Mouse (Mus musculus): ENCODE data around the gene Tenm4. TPM values are rescaled to one million over a fixed set of nuclear protein-coding genes. Genes with fewer than 3 reads are reported as not detected.

The Tenm4 gene
- total and polyA plus RNA-seq, 3 experiments: 0.03 to 0.26 (median 0.04) TPM

GRCm38 (mm10) chr7:96505538-96505937 lies 334.5 kb downstream of the Tenm4 start:
- dilution Hi-C loops (cut with MboI; ENCODE audit: extremely low pct_ligation_motif_present, extremely low pct_unique_long_range_greater_than_20kb, low sequenced_read_pairs) (no loop called here), in situ Hi-C loops (cut with MboI; ENCODE audit: low pct_ligation_motif_present, low pct_unique_long_range_greater_than_20kb, low sequenced_read_pairs) (no loop called here)
- DNase-seq (ENCODE audit: extremely low read depth): no peak
- H3K79me2 ChIP-seq (replicated peaks; ENCODE audit: control insufficient read depth, extremely low read depth, insufficient read depth, poor library complexity, severe bottlenecking): no peaks in the 10 kb centered on the region
- TF ChIP-seq TCF12 (IDR thresholded peaks at IDR 0.05; ENCODE audit: low read depth, low read length) (no peak), RCOR1 (conservative IDR thresholded peaks at IDR 0.05; ENCODE audit: low read depth, low read length) (no peak), KAT2A (IDR thresholded peaks at IDR 0.05; ENCODE audit: insufficient replicate concordance, low read length) (no peak), ZKSCAN1 (IDR thresholded peaks at IDR 0.05; ENCODE audit: borderline replicate concordance, low read depth, low read length) (no peak), MYC (IDR thresholded peaks at IDR 0.05; ENCODE audit: low read depth, low read length) (no peak), USF2 (conservative IDR thresholded peaks at IDR 0.05; ENCODE audit: low read depth, low read length) (no peak), HCFC1 (IDR thresholded peaks at IDR 0.05; ENCODE audit: low read depth, low read length) (no peak), JUN (IDR thresholded peaks at IDR 0.05; ENCODE audit: insufficient read depth, low read depth, low read length) (no peak)
- H3K36me3 ChIP-seq (replicated peaks in 1 of 2; ENCODE audit: control insufficient read depth in 1 of 2, insufficient read depth in 1 of 2, low read length in 1 of 2): no peaks in the 10 kb centered on the region
- no peak overlapping the region for H3K4me2 ChIP-seq (ENCODE audit: insufficient read depth, low read depth, poor library complexity, severe bottlenecking)
- H3K4me3 ChIP-seq (replicated peaks in 1 of 3; ENCODE audit: low read depth in 2 of 3, low read length in 2 of 3, poor library complexity in 1 of 3): no peak overlapping the region
- H3K9me3 ChIP-seq (replicated peaks; ENCODE audit: low read length): no peaks in the 10 kb centered on the region
- no peak overlapping the region for H3K9ac ChIP-seq (ENCODE audit: insufficient read depth, low read depth)
- H3K4me1 ChIP-seq (ENCODE audit: control insufficient read depth in 1 of 2, insufficient read depth in 2 of 2): no peaks in the 10 kb centered on the region
- H3K27ac ChIP-seq (ENCODE audit: insufficient read depth, low read depth): no peak overlapping the region
- H3K27me3 ChIP-seq (replicated peaks): no peaks in the 10 kb centered on the region

- DNase-seq (ENCODE audit: extremely low read depth): no peak
- no peak overlapping the region for H3K4me2 ChIP-seq (ENCODE audit: insufficient read depth, low read depth, poor library complexity, severe bottlenecking)
- H3K4me3 ChIP-seq (replicated peaks in 1 of 3; ENCODE audit: low read depth in 2 of 3, low read length in 2 of 3, poor library complexity in 1 of 3): no peak overlapping the region
- H3K27me3 ChIP-seq (replicated peaks): no peaks in the 10 kb centered on the region
- TF ChIP-seq E2F4 (IDR thresholded peaks at IDR 0.05; ENCODE audit: insufficient replicate concordance, low read depth, low read length) (no peak), ELF1 (IDR thresholded peaks at IDR 0.05; ENCODE audit: low read depth, low read length) (no peak), POLR2A (IDR thresholded peaks at IDR 0.05; ENCODE audit: low read depth, low read length) (no peak), TCF12 (IDR thresholded peaks at IDR 0.05; ENCODE audit: low read depth, low read length) (no peak), ZKSCAN1 (IDR thresholded peaks at IDR 0.05; ENCODE audit: borderline replicate concordance, low read depth, low read length) (no peak), RCOR1 (conservative IDR thresholded peaks at IDR 0.05; ENCODE audit: low read depth, low read length) (no peak), USF2 (conservative IDR thresholded peaks at IDR 0.05; ENCODE audit: low read depth, low read length) (no peak), JUN (IDR thresholded peaks at IDR 0.05; ENCODE audit: insufficient read depth, low read depth, low read length) (no peak)
- dilution Hi-C loops (cut with MboI; ENCODE audit: extremely low pct_ligation_motif_present, extremely low pct_unique_long_range_greater_than_20kb, low sequenced_read_pairs) (no loop called here), in situ Hi-C loops (cut with MboI; ENCODE audit: low pct_ligation_motif_present, low pct_unique_long_range_greater_than_20kb, low sequenced_read_pairs) (no loop called here)
- H3K79me2 ChIP-seq (replicated peaks; ENCODE audit: control insufficient read depth, extremely low read depth, insufficient read depth, poor library complexity, severe bottlenecking): no peaks in the 10 kb centered on the region
- no peak overlapping the region for H3K27ac ChIP-seq (ENCODE audit: insufficient read depth, low read depth)
- no peaks in the 10 kb centered on the region for H3K36me3 ChIP-seq (replicated peaks in 1 of 2; ENCODE audit: control insufficient read depth in 1 of 2, insufficient read depth in 1 of 2, low read length in 1 of 2)
- H3K4me1 ChIP-seq (ENCODE audit: control insufficient read depth in 1 of 2, insufficient read depth in 2 of 2): no peaks in the 10 kb centered on the region
- no peaks in the 10 kb centered on the region for H3K9me3 ChIP-seq (replicated peaks; ENCODE audit: low read length)
- no peak overlapping the region for H3K9ac ChIP-seq (ENCODE audit: insufficient read depth, low read depth)
These were observed 336.0 kb downstream of the Tenm4 start for GRCm38 (mm10) chr7:96507046-96507445.

DNA sequence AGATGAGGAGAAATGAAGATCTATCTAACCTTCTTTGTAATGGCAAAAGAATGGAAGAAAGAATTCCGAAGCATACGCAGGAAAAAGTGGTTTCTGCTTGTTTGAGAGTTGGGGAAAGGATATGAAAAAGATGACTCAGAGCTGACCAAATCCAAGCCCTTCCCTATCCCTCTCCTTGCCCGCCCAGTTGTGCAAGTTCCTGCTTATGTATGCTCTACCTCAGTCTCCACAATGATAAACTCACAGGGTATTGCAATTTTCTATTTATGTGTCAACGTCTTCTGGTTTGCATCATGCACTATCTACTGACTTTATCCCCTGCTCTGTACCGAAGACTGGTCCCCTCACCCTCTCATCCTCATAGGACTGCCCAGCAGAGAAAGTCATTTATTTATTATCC lies 339.4 kb downstream of the Tenm4 start:
- H3K9ac ChIP-seq (ENCODE audit: insufficient read depth, low read depth): no peak overlapping the region
- no peaks in the 10 kb centered on the region for H3K36me3 ChIP-seq (replicated peaks in 1 of 2; ENCODE audit: control insufficient read depth in 1 of 2, insufficient read depth in 1 of 2, low read length in 1 of 2)
- H3K4me1 ChIP-seq (ENCODE audit: control insufficient read depth in 1 of 2, insufficient read depth in 2 of 2): no peaks in the 10 kb centered on the region
- H3K27ac ChIP-seq (ENCODE audit: insufficient read depth, low read depth): no peak overlapping the region
- in situ Hi-C loops (cut with MboI; ENCODE audit: low pct_ligation_motif_present, low pct_unique_long_range_greater_than_20kb, low sequenced_read_pairs) (no loop called here), dilution Hi-C loops (cut with MboI; ENCODE audit: extremely low pct_ligation_motif_present, extremely low pct_unique_long_range_greater_than_20kb, low sequenced_read_pairs) (no loop called here)
- no peak overlapping the region for H3K4me3 ChIP-seq (replicated peaks in 1 of 3; ENCODE audit: low read depth in 2 of 3, low read length in 2 of 3, poor library complexity in 1 of 3)
- TF ChIP-seq JUND (conservative IDR thresholded peaks at IDR 0.05; ENCODE audit: low read depth, low read length) (no peak), BHLHE40 (IDR thresholded peaks at IDR 0.05; ENCODE audit: low read depth, low read length) (no peak), RCOR1 (conservative IDR thresholded peaks at IDR 0.05; ENCODE audit: low read depth, low read length) (no peak), ZKSCAN1 (IDR thresholded peaks at IDR 0.05; ENCODE audit: borderline replicate concordance, low read depth, low read length) (no peak), MXI1 (IDR thresholded peaks at IDR 0.05; ENCODE audit: low read depth, low read length) (no peak), CTCF (conservative IDR thresholded peaks at IDR 0.05 in 1 of 2, IDR thresholded peaks at IDR 0.05 in 1 of 2; ENCODE audit: low read depth in 2 of 2, low read length in 2 of 2) (no peak), RAD21 (IDR thresholded peaks at IDR 0.05; ENCODE audit: low read depth, low read length) (no peak), MAZ (IDR thresholded peaks at IDR 0.05; ENCODE audit: low read depth, low read length) (no peak), IRF4 (IDR thresholded peaks at IDR 0.05; ENCODE audit: low read depth, low read length) (no peak), ELF1 (IDR thresholded peaks at IDR 0.05; ENCODE audit: low read depth, low read length) (no peak), MYC (IDR thresholded peaks at IDR 0.05; ENCODE audit: low read depth, low read length) (no peak)
- H3K4me2 ChIP-seq (ENCODE audit: insufficient read depth, low read depth, poor library complexity, severe bottlenecking): no peak overlapping the region
- no peaks in the 10 kb centered on the region for H3K27me3 ChIP-seq (replicated peaks)
- H3K79me2 ChIP-seq (replicated peaks; ENCODE audit: control insufficient read depth, extremely low read depth, insufficient read depth, poor library complexity, severe bottlenecking): no peaks in the 10 kb centered on the region
- DNase-seq (ENCODE audit: extremely low read depth): no peak
- no peaks in the 10 kb centered on the region for H3K9me3 ChIP-seq (replicated peaks; ENCODE audit: low read length)

Data from CH12.LX (cell line).